Mouse (Mus musculus): Measurements from ENCODE around the gene Sertad3.

DNA sequence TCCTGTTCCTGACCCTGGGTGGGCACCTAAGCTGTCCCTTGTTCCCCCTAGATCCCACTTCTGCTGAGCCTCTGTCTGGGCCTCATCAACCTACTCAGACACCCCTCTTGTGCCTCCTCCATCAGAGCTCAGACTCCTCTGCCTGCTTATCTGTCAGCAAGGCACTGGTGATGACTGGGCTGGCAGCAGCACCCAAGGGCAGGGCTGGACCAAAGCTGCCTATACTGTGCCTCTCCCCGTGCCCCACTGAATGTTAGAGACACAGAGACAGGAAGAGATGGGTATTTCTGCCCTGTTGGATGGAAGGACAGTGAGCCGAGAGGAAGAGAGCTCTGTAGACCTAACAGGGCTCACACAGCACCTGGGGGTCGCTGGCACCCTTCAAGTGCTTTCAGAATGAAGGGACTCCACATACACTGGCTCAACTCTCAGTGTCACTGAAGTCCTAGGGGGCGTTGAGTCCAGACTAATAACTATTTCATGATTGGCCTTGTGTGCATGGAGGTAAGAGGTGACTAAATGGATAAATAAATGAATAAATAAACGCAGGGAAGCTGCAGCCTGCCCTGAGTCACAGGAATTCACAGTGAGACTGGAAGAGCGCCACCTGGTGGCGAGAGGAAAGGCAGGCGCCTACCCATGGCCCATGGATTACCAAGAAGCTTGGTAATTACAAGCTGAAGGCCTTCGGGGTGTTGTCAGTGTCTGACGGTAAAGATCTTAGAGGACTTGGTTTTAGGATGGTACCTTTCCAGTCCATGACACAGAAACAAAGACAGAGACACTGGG, 52.7 kb downstream of the Sertad3 start:
- TF ChIP-seq CTCF (IDR thresholded peaks at IDR 0.05; ENCODE audit: borderline replicate concordance, insufficient read depth, low read length), result peak; percentile 81
- no peak for TF ChIP-seq POLR2A (IDR thresholded peaks at IDR 0.05; ENCODE audit: low read depth, low read length)

All from embryonic fibroblast, embryonic 13.5 days (primary cell).